In the genomic region with DNA sequence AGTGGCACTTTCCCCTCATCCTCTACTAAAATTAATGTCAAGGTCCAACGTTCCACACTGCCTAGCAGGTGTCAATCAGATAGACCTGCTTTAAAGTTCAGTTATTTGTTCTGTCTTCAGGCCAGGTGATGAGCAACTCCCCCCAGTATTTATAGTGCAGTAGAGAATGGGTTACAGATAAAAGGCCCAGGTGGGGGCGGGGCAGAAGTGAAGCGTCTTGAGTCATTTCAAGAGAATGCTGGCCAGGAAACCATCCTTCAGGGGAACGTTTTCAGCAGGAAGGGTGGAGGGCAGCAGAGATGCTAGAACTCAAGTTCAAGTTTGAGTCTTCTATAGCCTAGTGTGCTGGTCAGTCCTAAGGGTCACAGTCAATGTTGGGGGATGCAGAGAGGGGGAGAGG, we compare ENCODE assay signal across 18 mouse cellular contexts.
"Had no signal": no experiment of that assay in that cellular context is flagged by ENCODE, and none has a peak within 500 bp of the region (broad histone marks: within the 10 kb centered on the region; RNA-seq: fewer than 3 reads in every experiment).

No protein-coding gene starts in this region.

- DNase-seq: lung, adult 18-20 months; lung, embryonic 14.5 days; lung, postnatal 10 days; lung, postnatal 4 days; midbrain, embryonic 14.5 days; retina, postnatal 1 day; right cerebral cortex, adult 18-20 months; right cerebral cortex, postnatal 14 days; thymus, adult 2 months; thymus, postnatal 25 days; thymus, postnatal 4 days had no signal

- H3K4me1 ChIP-seq: midbrain, embryonic 10.5 days; midbrain, embryonic 12.5 days; neural tube, embryonic 13.5 days; neural tube, embryonic 15.5 days; stomach, embryonic 15.5 days had no signal

- H3K9me3 ChIP-seq: midbrain, embryonic 10.5 days; midbrain, embryonic 12.5 days; neural tube, embryonic 13.5 days; neural tube, embryonic 15.5 days; stomach, embryonic 15.5 days had no signal

- H3K9ac ChIP-seq: lung, embryonic 14.5 days; midbrain, embryonic 12.5 days; neural tube, embryonic 13.5 days; neural tube, embryonic 15.5 days; stomach, embryonic 15.5 days had no signal

- H3K4me2 ChIP-seq: lung, embryonic 14.5 days; midbrain, embryonic 12.5 days; neural tube, embryonic 13.5 days; neural tube, embryonic 15.5 days; stomach, embryonic 15.5 days had no signal

- H3K36me3 ChIP-seq: midbrain, embryonic 10.5 days; midbrain, embryonic 12.5 days; neural tube, embryonic 13.5 days; neural tube, embryonic 15.5 days; stomach, embryonic 15.5 days had no signal

- H3K27me3 ChIP-seq: midbrain, embryonic 12.5 days; neural tube, embryonic 15.5 days; stomach, embryonic 15.5 days had no signal

- H3K4me3 ChIP-seq: midbrain, embryonic 10.5 days; midbrain, embryonic 12.5 days; myocyte; neural tube, embryonic 13.5 days; neural tube, embryonic 15.5 days; stomach, embryonic 15.5 days had no signal

- H3K27ac ChIP-seq: midbrain, embryonic 10.5 days; midbrain, embryonic 12.5 days; neural tube, embryonic 13.5 days; neural tube, embryonic 15.5 days; stomach, embryonic 15.5 days; stomach, postnatal 0 days had no signal
